Mouse (Mus musculus) cerebellum, adult 9-10 months (tissue): ENCODE measurements around the gene Ptprn.

ENCODE experiments used
- DNase-seq: peaks from one replicate; pipeline ENCODE4 v3.0.0; 2022

Ptprn gene

GRCm38 (mm10) chr1:75264091-75264880 is at the start of gene Ptprn:
Gene Ptprn, minus strand, starts transcription at chr1:75264502.
- peak; percentile 89 for DNase-seq

GRCm38 (mm10) chr1:75311694-75312093 is 47.4 kb upstream of the Ptprn start:
- DNase-seq: no peak

- DNase-seq: no peak
These were observed 40.4 kb upstream of the Ptprn start for GRCm38 (mm10) chr1:75304662-75305061.

GRCm38 (mm10) chr1:75294294-75294693 is 30.0 kb upstream of the Ptprn start:
- DNase-seq: no peak

GRCm38 (mm10) chr1:75293331-75293701 is 29.0 kb upstream of the Ptprn start:
- no peak for DNase-seq

GRCm38 (mm10) chr1:75292476-75293330 is 28.4 kb upstream of the Ptprn start:
- no peak for DNase-seq

GRCm38 (mm10) chr1:75291321-75291720 is 27.0 kb upstream of the Ptprn start:
- DNase-seq: no peak

- peak; percentile 81 for DNase-seq
These were observed 26.3 kb upstream of the Ptprn start for GRCm38 (mm10) chr1:75290582-75290981.

GRCm38 (mm10) chr1:75289888-75290431 is 25.7 kb upstream of the Ptprn start:
- no peak for DNase-seq

GRCm38 (mm10) chr1:75289376-75289775 is 25.1 kb upstream of the Ptprn start:
- DNase-seq: no peak

GRCm38 (mm10) chr1:75284911-75285310 is 20.6 kb upstream of the Ptprn start:
- no peak for DNase-seq

- DNase-seq: no peak
These were observed 18.7 kb upstream of the Ptprn start for GRCm38 (mm10) chr1:75283017-75283416.

GRCm38 (mm10) chr1:75278228-75278627 is 13.9 kb upstream of the Ptprn start, which contains the start of gene Resp18:
Gene Resp18, minus strand, starts transcription at chr1:75278415.
- peak; percentile 45 for DNase-seq

GRCm38 (mm10) chr1:75277195-75278188 is 13.2 kb upstream of the Ptprn start:
- peak; percentile 37 for DNase-seq

- DNase-seq: peak; percentile 61
These were observed 1.0 kb downstream of the Ptprn start for GRCm38 (mm10) chr1:75262969-75263951.

GRCm38 (mm10) chr1:75261278-75261677 is 3.0 kb downstream of the Ptprn start:
- DNase-seq: peak; percentile 44

GRCm38 (mm10) chr1:75255516-75256046 is 8.7 kb downstream of the Ptprn start:
- no peak for DNase-seq

GRCm38 (mm10) chr1:75254625-75255013 is 9.7 kb downstream of the Ptprn start:
- peak; percentile 61 for DNase-seq

- peak; percentile 91 for DNase-seq
These were observed 10.3 kb downstream of the Ptprn start for GRCm38 (mm10) chr1:75253849-75254624.

GRCm38 (mm10) chr1:75253029-75253428 is 11.3 kb downstream of the Ptprn start:
- peak; percentile 58 for DNase-seq
